Mouse (Mus musculus) liver, adult 2 months (tissue): Measurements from ENCODE around the gene Supt5. TPM values are rescaled to one million over a fixed set of nuclear protein-coding genes. Genes with fewer than 3 reads are reported as not detected.
A peak's percentile ranks its signal among the peaks of the same experiment; 100 is the strongest.

Experiments
- DNase-seq: peaks from one replicate; pipeline ENCODE4 v3.0.0-alpha.2; 2011; ENCODE audit warnings: low read depth, low spot score; ENCODE audit errors: extremely low read depth
- H3K27ac ChIP-seq: fragments of 200-500 bp; replicated peaks from 2 replicates; pipeline ENCODE4 v1.5.1; 2012; ENCODE audit warnings: low read depth, mild to moderate bottlenecking, control low read depth, inconsistent platforms, low read length; ENCODE audit not compliant: insufficient read depth
- H3K27me3 ChIP-seq: fragments of 200-500 bp; 2 replicates; pipeline ENCODE4 v1.6.1; 2012; ENCODE audit warnings: mild to moderate bottlenecking, moderate library complexity, low read length, inconsistent platforms; ENCODE audit not compliant: control insufficient read depth, insufficient read depth
- H3K36me3 ChIP-seq: fragments of 200-500 bp; 2 replicates; pipeline ENCODE4 v1.6.1; 2012; ENCODE audit warnings: low read length, inconsistent platforms; ENCODE audit not compliant: control insufficient read depth, insufficient read depth
- H3K4me1 ChIP-seq: fragments of 200-500 bp; 2 replicates; pipeline ENCODE4 v1.6.1; 2011; ENCODE audit warnings: low read length; ENCODE audit not compliant: control insufficient read depth, insufficient read depth
- H3K4me3 ChIP-seq: fragments of 200-500 bp; 2 replicates; pipeline ENCODE4 v1.5.1; 2011; ENCODE audit warnings: low read depth, mild to moderate bottlenecking, control low read depth, low read length, moderate library complexity; ENCODE audit not compliant: insufficient read depth
- H3K79me2 ChIP-seq: fragments of 200-500 bp; 2 replicates; pipeline ENCODE4 v1.6.1; 2012; ENCODE audit warnings: inconsistent platforms, mild to moderate bottlenecking, low read length, moderate library complexity; ENCODE audit not compliant: control insufficient read depth, insufficient read depth
- H3K9ac ChIP-seq: fragments of 200-500 bp; 2 replicates; pipeline ENCODE4 v1.6.1; 2012; ENCODE audit warnings: low read depth, mild to moderate bottlenecking, control low read depth, inconsistent platforms, low read length
- CTCF ChIP-seq: fragments of 200-500 bp; IDR thresholded peaks from 2 replicates; pipeline ENCODE4 v1.5.1; 2011; ENCODE audit warnings: low read depth, low read length, control low read depth
- POLR2A ChIP-seq: fragments of 200-500 bp; IDR thresholded peaks from 2 replicates; pipeline ENCODE4 v1.6.1; 2011; ENCODE audit warnings: low read length, control low read depth; ENCODE audit not compliant: insufficient read depth; ENCODE audit errors: extremely low read depth
- WGBS: fragments of 180-500 bp; shearing (Covaris S2); methylation state at CpG from one replicate; pipeline ENCODE4 v1.1.7; 2018; 5-methylcytosine and 5-hydroxymethylcytosine counted together
- polyA plus RNA-seq: library from polyadenylated mRNA; depleted of rRNA; stranded (reverse); fragments of >200 nt; gene quantifications from 2 replicates; pipeline ENCODE4 v1.2.3, GENCODE M21; 2012; rRNA removed
- total RNA-seq: library from RNA; depleted of rRNA; stranded (reverse); fragments of >200 nt; gene quantifications from 2 replicates; pipeline ENCODE4 v1.2.3, GENCODE M21; 2014; rRNA removed

The Supt5 gene
- total and polyA plus RNA-seq, 2 experiments = 15.1 to 67.3 TPM

GRCm38 (mm10) chr7:28267129-28268041, 71.2 kb downstream of the Supt5 start, which contains the start of gene Eid2:
Eid2 (plus strand) TSS chr7:28267881.
- Histone ChIP-seq H3K9ac (peak within 1 kb of the TSS; percentile 67), H3K27ac (no peak within 1 kb of the TSS), H3K79me2 (no peaks in the 10 kb centered on the region), H3K36me3 (no peaks in the 10 kb centered on the region), H3K27me3 (0 out of 2 replicates have a peak, but pooled peaks cover 3% of the 10 kb centered on the region), H3K4me1 (no peaks in the 10 kb centered on the region), H3K4me3 (peak within 1 kb of the TSS; percentile 56)
- no peak for TF ChIP-seq CTCF
- TF ChIP-seq POLR2A = no peak
- no peak for DNase-seq
- 9% methylated on average over 57 of the region's 57 CpGs for WGBS

DNA sequence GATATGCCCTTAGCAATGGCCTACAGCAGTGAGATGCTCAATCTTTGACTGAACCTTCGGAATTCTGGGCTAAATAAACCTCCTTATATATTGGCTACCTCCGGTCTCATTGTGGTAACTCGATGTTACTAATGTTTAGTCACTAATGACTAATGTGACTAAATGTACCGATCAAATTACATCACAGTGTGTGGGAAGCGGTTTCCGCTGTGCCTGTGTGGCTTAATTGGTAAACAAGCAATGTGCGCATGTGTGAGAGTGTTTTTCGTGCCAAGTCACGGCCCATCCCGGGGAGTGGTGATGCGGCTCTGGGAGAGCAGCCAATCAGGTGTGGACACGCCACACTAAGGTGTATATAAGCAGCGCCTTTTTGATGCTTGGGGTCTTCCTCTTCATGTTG, 73.2 kb downstream of the Supt5 start:
- TF ChIP-seq CTCF = no peak
- TF ChIP-seq POLR2A = no peak

More for the DNA sequence above, 73.2 kb downstream of the Supt5 start:
- no peaks in the 10 kb centered on the region for H3K36me3 ChIP-seq
- WGBS = 90% methylated on average over 13 of the region's 13 CpGs
- no peak overlapping the region for H3K4me3 ChIP-seq
- DNase-seq = no peak
- H3K9ac ChIP-seq = no peak overlapping the region
- H3K27me3 ChIP-seq = 0 out of 2 replicates have a peak, but pooled peaks cover 3% of the 10 kb centered on the region
- H3K27ac ChIP-seq = no peak overlapping the region
- no peaks in the 10 kb centered on the region for H3K4me1 ChIP-seq
- no peaks in the 10 kb centered on the region for H3K79me2 ChIP-seq

Other genes starting within 250 kb of the Supt5 start
- not detected in 2 replicates for gene 9530053A07Rik, start 209.3 kb downstream of the Supt5 start, total RNA-seq
- not detected in 2 replicates for gene 9530053A07Rik, start 209.3 kb downstream of the Supt5 start, polyA plus RNA-seq
- 34.0 and 38.6 TPM in 2 replicates for gene Fbl, start 169.0 kb downstream of the Supt5 start, total RNA-seq
- 32.7 and 36.0 TPM in 2 replicates for gene Fbl, start 169.0 kb downstream of the Supt5 start, polyA plus RNA-seq
- 7.0 and 9.7 TPM in 2 replicates for gene Dyrk1b, start 159.3 kb downstream of the Supt5 start, total RNA-seq
- gene Dyrk1b, start 159.3 kb downstream of the Supt5 start, polyA plus RNA-seq = 14.8 and 16.6 TPM in 2 replicates
- 0.28 and 0.47 TPM in 2 replicates for gene Eid2, start 70.9 kb downstream of the Supt5 start, total RNA-seq
- 0.35 and 0.50 TPM in 2 replicates for gene Eid2, start 70.9 kb downstream of the Supt5 start, polyA plus RNA-seq
- 1.9 and 3.0 TPM in 2 replicates for gene Eid2b, start 61.0 kb downstream of the Supt5 start, total RNA-seq
- gene Eid2b, start 61.0 kb downstream of the Supt5 start, polyA plus RNA-seq = 3.5 and 3.9 TPM in 2 replicates
- gene Selenov, start 47.6 kb downstream of the Supt5 start, total RNA-seq = not detected in 2 replicates
- not detected in 2 replicates for gene Selenov, start 47.6 kb downstream of the Supt5 start, polyA plus RNA-seq
- not detected in 2 replicates for gene Dll3, start 36.5 kb downstream of the Supt5 start, total RNA-seq
- gene Dll3, start 36.5 kb downstream of the Supt5 start, polyA plus RNA-seq = not detected in 2 replicates
- 22.6 and 24.9 TPM in 2 replicates for gene Timm50, start 26.7 kb downstream of the Supt5 start, total RNA-seq
- 49.4 and 52.6 TPM in 2 replicates for gene Timm50, start 26.7 kb downstream of the Supt5 start, polyA plus RNA-seq
- 110 and 136 TPM in 2 replicates for gene Rps16, start 11.9 kb upstream of the Supt5 start, total RNA-seq
- 471 and 577 TPM in 2 replicates for gene Rps16, start 11.9 kb upstream of the Supt5 start, polyA plus RNA-seq
- 0.65 and 1.3 TPM in 2 replicates for gene Plekhg2, start 33.9 kb upstream of the Supt5 start, total RNA-seq
- 3.3 and 3.5 TPM in 2 replicates for gene Plekhg2, start 33.9 kb upstream of the Supt5 start, polyA plus RNA-seq
- 16.4 and 25.4 TPM in 2 replicates for gene Zfp36, start 41.5 kb upstream of the Supt5 start, total RNA-seq
- 41.1 and 54.3 TPM in 2 replicates for gene Zfp36, start 41.5 kb upstream of the Supt5 start, polyA plus RNA-seq
- 13.4 and 17.6 TPM in 2 replicates for gene Med29, start 54.0 kb upstream of the Supt5 start, total RNA-seq
- gene Med29, start 54.0 kb upstream of the Supt5 start, polyA plus RNA-seq = 49.2 and 50.9 TPM in 2 replicates
- gene Paf1, start 54.2 kb upstream of the Supt5 start, total RNA-seq = 16.1 TPM in 2 replicates
- gene Paf1, start 54.2 kb upstream of the Supt5 start, polyA plus RNA-seq = 52.8 and 59.1 TPM in 2 replicates
- gene Gmfg, start 98.7 kb upstream of the Supt5 start, total RNA-seq = 18.4 and 24.4 TPM in 2 replicates
- 4.0 and 4.6 TPM in 2 replicates for gene Gmfg, start 98.7 kb upstream of the Supt5 start, polyA plus RNA-seq
- 0.18 TPM in 1 of 2 replicates, not detected in the other for gene Lrfn1, start 113.2 kb upstream of the Supt5 start, total RNA-seq
- gene Lrfn1, start 113.2 kb upstream of the Supt5 start, polyA plus RNA-seq = 0.70 and 0.71 TPM in 2 replicates
- gene Ifnl2, start 171.7 kb upstream of the Supt5 start, total RNA-seq = not detected in 2 replicates
- gene Ifnl2, start 171.7 kb upstream of the Supt5 start, polyA plus RNA-seq = not detected in 2 replicates
- not detected in 2 replicates for gene Ifnl3, start 184.1 kb upstream of the Supt5 start, total RNA-seq
- gene Ifnl3, start 184.1 kb upstream of the Supt5 start, polyA plus RNA-seq = not detected in 2 replicates
- 8.7 and 16.4 TPM in 2 replicates for gene Sycn, start 202.1 kb upstream of the Supt5 start, total RNA-seq
- 1.4 and 1.6 TPM in 2 replicates for gene Sycn, start 202.1 kb upstream of the Supt5 start, polyA plus RNA-seq
- not detected in 2 replicates for gene Nccrp1, start 208.5 kb upstream of the Supt5 start, total RNA-seq
- gene Nccrp1, start 208.5 kb upstream of the Supt5 start, polyA plus RNA-seq = 0.05 TPM in 1 of 2 replicates, not detected in the other